Comparison of ENCODE assay signal across 16 mouse cellular contexts in genomic region chr1:177110665-177111271, GRCm38 (mm10).
A peak's percentile ranks its signal among the peaks of the same experiment; 100 is the strongest.
DNase-seq lines count a peak whose midpoint lies in the region; ATAC-seq and TF ChIP-seq lines count a peak whose summit lies in the region.
"Had no signal": no experiment of that assay in that cellular context is flagged by ENCODE, and none has a peak within 500 bp of the region (broad histone marks: within the 10 kb centered on the region; RNA-seq: fewer than 3 reads in every experiment).

No protein-coding gene starts in this region.

- no peaks in the 10 kb centered on the region for H3K27me3 ChIP-seq in liver, adult 2 months (ENCODE audit: control insufficient read depth, insufficient read depth, low read length)
- no peaks in the 10 kb centered on the region for H3K27me3 ChIP-seq in liver, embryonic 11.5 days (replicated peaks; ENCODE audit: control insufficient read depth, insufficient read depth, low read length)
- no peaks in the 10 kb centered on the region for H3K27me3 ChIP-seq in MEL (ENCODE audit: control insufficient read depth in 1 of 2, insufficient read depth in 2 of 2, low read length in 2 of 2)
- no peaks in the 10 kb centered on the region for H3K27me3 ChIP-seq in hindbrain, embryonic 11.5 days (ENCODE audit: control insufficient read depth, insufficient read depth, low read length)

- no peak overlapping the region for H3K4me3 ChIP-seq in liver, adult 2 months (ENCODE audit: insufficient read depth, low read depth, low read length)
- H3K4me3 ChIP-seq in liver, embryonic 11.5 days (ENCODE audit: low read depth, low read length) = no peak overlapping the region
- no peak overlapping the region for H3K4me3 ChIP-seq in MEL (ENCODE audit: control insufficient read depth in 1 of 2, insufficient read depth in 1 of 2, low read depth in 2 of 2, low read length in 2 of 2)
- no peak overlapping the region for H3K4me3 ChIP-seq in hindbrain, embryonic 11.5 days (ENCODE audit: low read depth, low read length)
- H3K4me3 ChIP-seq: limb, embryonic 10.5 days; midbrain, embryonic 10.5 days had no signal

- H3K9ac ChIP-seq in liver, adult 2 months (ENCODE audit: low read depth, low read length) = no peak overlapping the region
- H3K9ac ChIP-seq in liver, embryonic 11.5 days (ENCODE audit: low read depth, low read length) = no peak overlapping the region
- H3K9ac ChIP-seq in MEL (ENCODE audit: control insufficient read depth, low read depth, low read length, poor library complexity, severe bottlenecking) = no peak overlapping the region
- H3K9ac ChIP-seq in hindbrain, embryonic 11.5 days (ENCODE audit: low read depth, low read length) = no peak overlapping the region
- H3K9ac ChIP-seq: liver, embryonic 14.5 days had no signal

- no peaks in the 10 kb centered on the region; the same call in 1 of the 2 replicates for H3K4me1 ChIP-seq in liver, adult 2 months (ENCODE audit: control insufficient read depth, insufficient read depth, low read length)
- no peaks in the 10 kb centered on the region; the same call in 1 of the 2 replicates for H3K4me1 ChIP-seq in liver, embryonic 11.5 days (replicated peaks; ENCODE audit: control insufficient read depth, insufficient read depth, low read length)
- peaks cover 1 to 4% of the 10 kb centered on the region in 2 experiments; a peak in 2 of 4 replicates for H3K4me1 ChIP-seq in MEL (ENCODE audit: control insufficient read depth in 1 of 2, insufficient read depth in 2 of 2, low read length in 2 of 2)
- no peaks in the 10 kb centered on the region for H3K4me1 ChIP-seq in hindbrain, embryonic 11.5 days (replicated peaks; ENCODE audit: control insufficient read depth, insufficient read depth, low read length)
- H3K4me1 ChIP-seq: limb, embryonic 10.5 days had no signal

- peak; percentile 8 for DNase-seq in liver, adult 2 months (ENCODE audit: extremely low read depth, low read depth, low spot score)
- no peak for DNase-seq in liver, embryonic 11.5 days (ENCODE audit: low spot score)
- DNase-seq in MEL (ENCODE audit: low read depth, low spot score) = peak; percentile 68
- DNase-seq in hindbrain, embryonic 11.5 days (ENCODE audit: low spot score) = no peak
- no peak for DNase-seq in adrenal gland, adult 18-20 months (ENCODE audit: low spot score in 2 of 2)
- DNase-seq: adrenal gland, adult 2 months; heart, postnatal 10 days; kidney, postnatal 4 days; layer of hippocampus, postnatal 36 days had no signal

- 91% methylated on average over 2 of the region's 2 CpGs for WGBS in liver, adult 2 months
- WGBS in liver, embryonic 11.5 days = 73% methylated on average over 2 of the region's 2 CpGs
- WGBS in hindbrain, embryonic 11.5 days = 96% methylated on average over 2 of the region's 2 CpGs

- no peak for TF ChIP-seq CTCF in liver, adult 2 months (IDR thresholded peaks at IDR 0.05; ENCODE audit: low read depth, low read length)
- no peak for TF ChIP-seq CTCF in MEL (IDR thresholded peaks at IDR 0.05 in 2 of 3, conservative IDR thresholded peaks at IDR 0.05 in 1 of 3; ENCODE audit: control insufficient read depth in 1 of 3, insufficient read depth in 1 of 3, low read depth in 2 of 3, low read length in 3 of 3, poor library complexity in 1 of 3, severe bottlenecking in 1 of 3)

- TF ChIP-seq POLR2A in liver, adult 2 months (IDR thresholded peaks at IDR 0.05; ENCODE audit: extremely low read depth, insufficient read depth, low read length) = no peak
- no peak for TF ChIP-seq POLR2A in MEL (IDR thresholded peaks at IDR 0.05; ENCODE audit: control insufficient read depth in 1 of 2, insufficient read depth in 1 of 2, low read depth in 1 of 2, low read length in 2 of 2, poor library complexity in 1 of 2)

- peak in 1 of 2 experiments; percentile 20; a peak in 1 of 4 replicates for TF ChIP-seq EP300 in MEL (IDR thresholded peaks at IDR 0.05; ENCODE audit: low read depth in 1 of 2, low read length in 2 of 2)

- H3K36me3 ChIP-seq in liver, adult 2 months (ENCODE audit: control insufficient read depth, insufficient read depth, low read length) = no peaks in the 10 kb centered on the region
- H3K36me3 ChIP-seq in liver, embryonic 11.5 days (ENCODE audit: control insufficient read depth, insufficient read depth, low read length) = no peaks in the 10 kb centered on the region
- peaks cover 0 to 13% of the 10 kb centered on the region in 2 experiments; a peak in 2 of 4 replicates for H3K36me3 ChIP-seq in MEL (ENCODE audit: control insufficient read depth in 1 of 2, insufficient read depth in 2 of 2, low read length in 2 of 2)
- H3K36me3 ChIP-seq in hindbrain, embryonic 11.5 days (ENCODE audit: control insufficient read depth, insufficient read depth, low read length) = no peaks in the 10 kb centered on the region
- H3K36me3 ChIP-seq: limb, embryonic 10.5 days; midbrain, embryonic 10.5 days had no signal

- H3K79me2 ChIP-seq in liver, adult 2 months (ENCODE audit: control insufficient read depth, insufficient read depth, low read length) = no peaks in the 10 kb centered on the region
- no peaks in the 10 kb centered on the region for H3K79me2 ChIP-seq in MEL (ENCODE audit: control insufficient read depth, insufficient read depth, low read length, poor library complexity)

- no peak for TF ChIP-seq RAD21 in MEL (IDR thresholded peaks at IDR 0.05; ENCODE audit: low read depth, low read length)

- H3K4me2 ChIP-seq in liver, embryonic 11.5 days = no peak overlapping the region
- H3K4me2 ChIP-seq in hindbrain, embryonic 11.5 days (replicated peaks; ENCODE audit: low read depth, low read length) = no peak overlapping the region

- no peak for ATAC-seq in liver, embryonic 11.5 days (replicated peaks; ENCODE audit: low FRiP score)
- ATAC-seq in erythroblast, adult 5-6 weeks (replicated peaks; ENCODE audit: low FRiP score, poor library complexity, severe bottlenecking) = peak; percentile 43; the same call in 1 of the 2 replicates
- peak; percentile 50; the same call in 1 of the 2 replicates for ATAC-seq in monocyte, adult 5-6 weeks (replicated peaks; ENCODE audit: insufficient number of reproducible peaks, low FRiP score, low TSS enrichment, poor library complexity, severe bottlenecking)
- no peak for ATAC-seq in hindbrain, embryonic 11.5 days (ENCODE audit: low FRiP score)
- ATAC-seq: forebrain, embryonic 16.5 days; lung, postnatal 0 days had no signal

- no peak overlapping the region for H3K27ac ChIP-seq in liver, adult 2 months (replicated peaks; ENCODE audit: insufficient read depth, low read depth, low read length)
- no peak overlapping the region for H3K27ac ChIP-seq in liver, embryonic 11.5 days (ENCODE audit: low read depth, low read length)
- H3K27ac ChIP-seq in MEL (ENCODE audit: control insufficient read depth, low read depth, low read length) = no peak overlapping the region; the same call in 1 of the 2 replicates
- no peak overlapping the region for H3K27ac ChIP-seq in hindbrain, embryonic 11.5 days (ENCODE audit: low read depth, low read length)
- H3K27ac ChIP-seq: limb, embryonic 10.5 days; liver, embryonic 14.5 days; midbrain, embryonic 10.5 days had no signal

- no peaks in the 10 kb centered on the region for H3K9me3 ChIP-seq in liver, embryonic 11.5 days (ENCODE audit: control insufficient read depth, low read length)
- no peaks in the 10 kb centered on the region for H3K9me3 ChIP-seq in MEL (replicated peaks; ENCODE audit: insufficient read depth, low read length)
- no peaks in the 10 kb centered on the region for H3K9me3 ChIP-seq in hindbrain, embryonic 11.5 days (ENCODE audit: control insufficient read depth, low read length)
- H3K9me3 ChIP-seq: limb, embryonic 10.5 days; midbrain, embryonic 10.5 days had no signal

TF ChIP-seq in MEL, 35 proteins besides CTCF, POLR2A, EP300 and RAD21:
- TF ChIP-seq TBP (IDR thresholded peaks at IDR 0.05; ENCODE audit: low read depth, low read length) = no peak
- TF ChIP-seq TCF12 (IDR thresholded peaks at IDR 0.05; ENCODE audit: low read depth, low read length) = no peak
- peak; percentile 43; the same call in 1 of the 2 replicates for TF ChIP-seq ELF1 (IDR thresholded peaks at IDR 0.05; ENCODE audit: low read depth, low read length)
- no peak for TF ChIP-seq MAX (IDR thresholded peaks at IDR 0.05; ENCODE audit: low read length)

Comparison
In these comparisons a context has a peak if more than half of its experiments do, and no peak if none do; other contexts are left out.
1. DNase-seq: peak in liver, adult 2 months (single experiment) and MEL (single experiment); none in liver, embryonic 11.5 days (single experiment), hindbrain, embryonic 11.5 days (single experiment) and adrenal gland, adult 18-20 months (0 of 2).
2. ATAC-seq: peak in erythroblast, adult 5-6 weeks (single experiment) and monocyte, adult 5-6 weeks (single experiment); none in liver, embryonic 11.5 days (single experiment) and hindbrain, embryonic 11.5 days (single experiment).